Mouse (Mus musculus) lung, postnatal 14 days (tissue): Measurements from ENCODE around the gene Sema3c.
A peak's percentile ranks its signal among the peaks of the same experiment; 100 is the strongest.

Source experiments
- DNase-seq: peaks from one replicate; pipeline ENCODE4 v3.0.0; 2021

Sema3c gene

GRCm38 (mm10) chr5:17648865-17649542, 74.9 kb downstream of the Sema3c start:
- no peak for DNase-seq

GRCm38 (mm10) chr5:17661223-17661622, 87.1 kb downstream of the Sema3c start:
- no peak for DNase-seq

- DNase-seq = peak; percentile 18
Observed at GRCm38 (mm10) chr5:17671356-17671755, 97.3 kb downstream of the Sema3c start.

- no peak for DNase-seq
Observed at GRCm38 (mm10) chr5:17680862-17681261, 106.8 kb downstream of the Sema3c start.

- DNase-seq = peak; percentile 9
Observed at GRCm38 (mm10) chr5:17689121-17689520, 115.0 kb downstream of the Sema3c start.

GRCm38 (mm10) chr5:17689604-17690003, 115.5 kb downstream of the Sema3c start:
- DNase-seq = peak; percentile 52

GRCm38 (mm10) chr5:17695366-17695765, 121.3 kb downstream of the Sema3c start:
- no peak for DNase-seq

- DNase-seq = no peak
Observed at GRCm38 (mm10) chr5:17698905-17699304, 124.8 kb downstream of the Sema3c start.

GRCm38 (mm10) chr5:17704160-17704559, 130.1 kb downstream of the Sema3c start:
- no peak for DNase-seq

- DNase-seq = no peak
Observed at GRCm38 (mm10) chr5:17707086-17707485, 133.0 kb downstream of the Sema3c start.

GRCm38 (mm10) chr5:17712374-17712773, 138.3 kb downstream of the Sema3c start:
- no peak for DNase-seq

- no peak for DNase-seq
Observed at GRCm38 (mm10) chr5:17715206-17715605, 141.1 kb downstream of the Sema3c start.

- no peak for DNase-seq
Observed at GRCm38 (mm10) chr5:17720011-17720410, 145.9 kb downstream of the Sema3c start.

GRCm38 (mm10) chr5:17724031-17724430, 149.9 kb downstream of the Sema3c start:
- DNase-seq = no peak

GRCm38 (mm10) chr5:17728047-17728446, 154.0 kb downstream of the Sema3c start:
- no peak for DNase-seq

- no peak for DNase-seq
Observed at GRCm38 (mm10) chr5:17739805-17740204, 165.7 kb downstream of the Sema3c start.

- no peak for DNase-seq
Observed at GRCm38 (mm10) chr5:17746520-17746919, 172.4 kb downstream of the Sema3c start.

GRCm38 (mm10) chr5:17747143-17747542, 173.1 kb downstream of the Sema3c start:
- DNase-seq = no peak

GRCm38 (mm10) chr5:17748293-17748692, 174.2 kb downstream of the Sema3c start:
- DNase-seq = no peak

GRCm38 (mm10) chr5:17753471-17754005, 179.5 kb downstream of the Sema3c start:
- no peak for DNase-seq

GRCm38 (mm10) chr5:17766006-17766677, 192.1 kb downstream of the Sema3c start:
- DNase-seq = no peak

GRCm38 (mm10) chr5:17770328-17770727, 196.2 kb downstream of the Sema3c start:
- no peak for DNase-seq

GRCm38 (mm10) chr5:17776571-17776970, 202.5 kb downstream of the Sema3c start:
- DNase-seq = peak; percentile 49
